Mouse (Mus musculus): ENCODE measurements around the gene Ptpn6.
A peak's percentile ranks its signal among the peaks of the same experiment; 100 is the strongest.

The Ptpn6 gene

GRCm38 (mm10) chr6:124755306-124755705 is 16.8 kb upstream of the Ptpn6 start:
- peak in 1 of 2 experiments; percentile 14 for DNase-seq

GRCm38 (mm10) chr6:124753861-124754260 is 15.3 kb upstream of the Ptpn6 start:
- no peak for DNase-seq

- DNase-seq, result no peak
Measured at GRCm38 (mm10) chr6:124750405-124750804, 11.9 kb upstream of the Ptpn6 start.

GRCm38 (mm10) chr6:124746654-124747632 is 8.4 kb upstream of the Ptpn6 start:
- DNase-seq, result peak in 1 of 2 experiments; percentile 22

GRCm38 (mm10) chr6:124746296-124746605 is 7.7 kb upstream of the Ptpn6 start:
- no peak for DNase-seq

- DNase-seq, result peak; percentile 97 to 98
Measured at GRCm38 (mm10) chr6:124745490-124746295, 7.2 kb upstream of the Ptpn6 start.

GRCm38 (mm10) chr6:124744755-124745321 is 6.3 kb upstream of the Ptpn6 start:
- peak; percentile 63 to 66 for DNase-seq

- peak in 1 of 2 experiments; percentile 30 for DNase-seq
Measured at GRCm38 (mm10) chr6:124743647-124744046, 5.1 kb upstream of the Ptpn6 start.

- DNase-seq, result peak in 1 of 2 experiments; percentile 41
Measured at GRCm38 (mm10) chr6:124742839-124743514, 4.5 kb upstream of the Ptpn6 start.

- DNase-seq, result no peak
Measured at GRCm38 (mm10) chr6:124741842-124742241, 3.3 kb upstream of the Ptpn6 start.

- DNase-seq, result peak; percentile 92 to 93
Measured at GRCm38 (mm10) chr6:124740888-124741761, 2.6 kb upstream of the Ptpn6 start, which contains the start of gene Grcc10. Gene Grcc10, minus strand, starts transcription at chr6:124741374.

GRCm38 (mm10) chr6:124740211-124740887 is 1.8 kb upstream of the Ptpn6 start:
- DNase-seq, result peak; percentile 70 to 81

GRCm38 (mm10) chr6:124739231-124739796 is 800 bp upstream of the Ptpn6 start:
- no peak for DNase-seq

- no peak for DNase-seq
Measured at GRCm38 (mm10) chr6:124737040-124737439, 1.5 kb downstream of the Ptpn6 start.

GRCm38 (mm10) chr6:124734417-124734816 is 4.1 kb downstream of the Ptpn6 start:
- no peak for DNase-seq

GRCm38 (mm10) chr6:124732476-124733370 is 5.8 kb downstream of the Ptpn6 start:
- DNase-seq, result no peak

- no peak for DNase-seq
Measured at GRCm38 (mm10) chr6:124731038-124731437, 7.5 kb downstream of the Ptpn6 start.

GRCm38 (mm10) chr6:124729850-124730705 is 8.4 kb downstream of the Ptpn6 start:
- DNase-seq, result no peak

Data from cerebellum, postnatal 10 days (tissue).